ENCODE assay signal across 7 mouse cellular contexts in the genomic region with DNA sequence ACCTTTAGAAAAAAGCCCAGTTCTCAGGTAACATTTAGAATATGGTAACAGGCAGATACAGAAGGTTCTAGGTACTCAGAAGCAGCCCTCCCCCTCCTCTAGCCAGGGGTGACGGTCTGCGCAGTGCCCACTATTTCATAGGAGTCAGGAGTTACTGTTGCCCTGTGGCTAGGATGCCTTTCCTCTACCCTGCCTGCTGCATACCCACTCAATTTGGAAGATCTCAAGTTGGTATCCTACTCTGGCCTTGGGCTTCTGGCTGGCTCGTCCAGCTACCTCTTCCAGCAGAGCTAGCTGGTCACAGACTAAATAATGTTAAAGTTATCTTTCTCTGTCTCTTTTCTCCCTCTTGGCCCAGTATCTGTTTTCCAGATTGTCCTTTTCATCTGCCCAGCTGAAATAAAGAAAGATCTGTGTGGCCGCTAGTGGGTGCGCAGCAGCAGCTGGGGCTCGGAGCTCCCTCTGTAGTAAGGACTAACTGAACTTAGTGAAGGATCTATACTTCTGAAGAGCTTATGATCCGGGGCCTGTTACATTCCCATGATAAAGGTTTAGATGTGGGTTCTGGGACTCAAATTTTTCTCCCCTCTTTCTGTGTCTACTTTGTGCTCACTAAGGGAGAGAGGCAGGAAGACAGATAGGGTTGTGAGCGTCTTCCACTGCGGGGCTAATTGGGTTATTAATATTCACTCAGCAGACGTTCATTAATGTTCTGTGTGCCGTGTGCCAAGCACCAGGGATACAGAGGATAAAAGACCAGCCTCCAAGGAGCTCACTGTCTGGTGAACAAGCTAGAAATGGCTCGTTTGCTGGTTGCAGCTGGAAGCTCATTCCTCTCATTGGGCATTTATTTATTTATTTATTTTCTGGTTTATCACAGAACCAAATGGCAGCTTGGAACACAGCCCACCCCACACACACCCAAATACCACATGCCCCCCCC. TPM values are rescaled to one million over a fixed set of nuclear protein-coding genes. Genes with fewer than 3 reads are reported as not detected.
A peak's percentile ranks its signal among the peaks of the same experiment; 100 is the strongest.
DNase-seq lines count a peak whose midpoint lies in the region; ATAC-seq and TF ChIP-seq lines count a peak whose summit lies in the region.

No protein-coding gene starts in this region.

- peak overlapping the region; percentile 100 for H3K9ac ChIP-seq in embryonic facial prominence, embryonic 13.5 days
- H3K9ac ChIP-seq in heart, embryonic 16.5 days (ENCODE audit: low read length) = peak overlapping the region; percentile 95
- peak overlapping the region; percentile 100 for H3K9ac ChIP-seq in midbrain, embryonic 11.5 days (ENCODE audit: low read length)

- TF ChIP-seq CTCF in lung, adult 2 months (IDR thresholded peaks at IDR 0.05; ENCODE audit: insufficient read depth, low read length) = 0 out of 2 replicates have a peak, but pooled peaks have one; percentile 7

- peaks cover 48% of the 10 kb centered on the region for H3K36me3 ChIP-seq in embryonic facial prominence, embryonic 13.5 days
- H3K36me3 ChIP-seq in heart, embryonic 16.5 days (ENCODE audit: control insufficient read depth, insufficient read depth) = peaks cover 25% of the 10 kb centered on the region
- peaks cover 10% of the 10 kb centered on the region for H3K36me3 ChIP-seq in midbrain, embryonic 11.5 days (ENCODE audit: control insufficient read depth, insufficient read depth, low read length)

- DNase-seq in lung, adult 2 months = no peak
- DNase-seq in lung, postnatal 36 days = no peak
- DNase-seq in midbrain, embryonic 11.5 days (ENCODE audit: low spot score, missing footprints) = no peak
- no peak for DNase-seq in adrenal gland, adult 8-10 months

- WGBS in lung, adult 2 months = 29% methylated on average over 12 of the region's 12 CpGs
- 33% methylated on average over 12 of the region's 12 CpGs for WGBS in embryonic facial prominence, embryonic 13.5 days
- 23% methylated on average over 12 of the region's 12 CpGs for WGBS in heart, embryonic 16.5 days
- WGBS in midbrain, embryonic 11.5 days = 64% methylated on average over 12 of the region's 12 CpGs

- peak overlapping the region; percentile 99 for H3K27ac ChIP-seq in embryonic facial prominence, embryonic 13.5 days
- peak overlapping the region; percentile 97 for H3K27ac ChIP-seq in heart, embryonic 16.5 days (ENCODE audit: low read length)
- peak overlapping the region; percentile 57 for H3K27ac ChIP-seq in midbrain, embryonic 11.5 days (ENCODE audit: low read depth, low read length)

- peak overlapping the region; percentile 90 for H3K4me2 ChIP-seq in embryonic facial prominence, embryonic 13.5 days
- H3K4me2 ChIP-seq in heart, embryonic 16.5 days (ENCODE audit: low read depth, low read length) = peak overlapping the region; percentile 90
- H3K4me2 ChIP-seq in midbrain, embryonic 11.5 days = peak overlapping the region; percentile 87

- H3K4me3 ChIP-seq in lung, adult 2 months (replicated peaks; ENCODE audit: extremely low read depth, low read depth, low read length) = peak overlapping the region; percentile 36
- H3K4me3 ChIP-seq in embryonic facial prominence, embryonic 13.5 days = peak overlapping the region; percentile 98
- H3K4me3 ChIP-seq in heart, embryonic 16.5 days (ENCODE audit: low read length) = peak overlapping the region; percentile 70
- peak overlapping the region; percentile 99 for H3K4me3 ChIP-seq in midbrain, embryonic 11.5 days (ENCODE audit: low read depth, low read length)

- H3K9me3 ChIP-seq in embryonic facial prominence, embryonic 13.5 days = no peaks in the 10 kb centered on the region
- no peaks in the 10 kb centered on the region for H3K9me3 ChIP-seq in heart, embryonic 16.5 days (replicated peaks; ENCODE audit: control insufficient read depth, low read length)
- H3K9me3 ChIP-seq in midbrain, embryonic 11.5 days (ENCODE audit: control insufficient read depth, low read length) = no peaks in the 10 kb centered on the region

- ATAC-seq in embryonic facial prominence, embryonic 13.5 days (ENCODE audit: insufficient number of reproducible peaks, insufficient read depth, low FRiP score, low TSS enrichment, low read depth) = no peak
- ATAC-seq in heart, embryonic 16.5 days (replicated peaks; ENCODE audit: extremely low read depth, insufficient read depth, low FRiP score) = no peak
- ATAC-seq in midbrain, embryonic 11.5 days (ENCODE audit: low FRiP score) = no peak
- ATAC-seq in activated CD4-positive, CD25-positive, alpha-beta regulatory T cell, adult 4 months = no peak

- H3K27me3 ChIP-seq in embryonic facial prominence, embryonic 13.5 days = no peaks in the 10 kb centered on the region
- H3K27me3 ChIP-seq in heart, embryonic 16.5 days (ENCODE audit: control insufficient read depth, insufficient read depth, low read length) = no peaks in the 10 kb centered on the region
- no peaks in the 10 kb centered on the region for H3K27me3 ChIP-seq in midbrain, embryonic 11.5 days (ENCODE audit: control insufficient read depth, insufficient read depth, low read length)

- H3K4me1 ChIP-seq in lung, adult 2 months (ENCODE audit: control insufficient read depth, insufficient read depth, low read length) = peaks cover 20% of the 10 kb centered on the region
- peaks cover 43% of the 10 kb centered on the region for H3K4me1 ChIP-seq in embryonic facial prominence, embryonic 13.5 days
- H3K4me1 ChIP-seq in heart, embryonic 16.5 days (ENCODE audit: control insufficient read depth, insufficient read depth, low read length) = peaks cover 36% of the 10 kb centered on the region
- H3K4me1 ChIP-seq in midbrain, embryonic 11.5 days (ENCODE audit: control insufficient read depth, insufficient read depth, low read length) = peaks cover 28% of the 10 kb centered on the region

- no peak for TF ChIP-seq POLR2A in lung, adult 2 months (IDR thresholded peaks at IDR 0.05; ENCODE audit: borderline replicate concordance, extremely low read depth, low read depth, low read length)

RNA-seq across cellular contexts. Expression of a gene that starts 2.5 kb away (rescaled TPM):
- 98.5 and 165 TPM in 2 replicates for polyA plus RNA-seq in lung, adult 2 months (2012; rRNA removed)
- 659 and 711 TPM in 2 replicates for polyA plus RNA-seq in embryonic facial prominence, embryonic 13.5 days (2015; fragmentation: Nextera tagmentation; extraction: Ambion mirVana)
- polyA plus RNA-seq in heart, embryonic 16.5 days (2015; fragmentation: Nextera tagmentation; extraction: Ambion mirVana) = 428 and 482 TPM in 2 replicates
- 812 and 869 TPM in 2 replicates for polyA plus RNA-seq in midbrain, embryonic 11.5 days (2014; fragmentation: Nextera tagmentation; extraction: Ambion mirVana)
- polyA plus RNA-seq in activated CD4-positive, CD25-positive, alpha-beta regulatory T cell, adult 4 months (2017; shearing (Covaris generic)) = 1 to 10 TPM; 1.2 to 1.3 TPM
- 100 to 1,000 TPM; 380 to 518 (median 475) TPM for total RNA-seq in adrenal gland, adult 8-10 months (2022)

Comparison
In these comparisons a context has a peak if more than half of its experiments do, and no peak if none do; other contexts are left out.
1. H3K4me3 ChIP-seq: peak in every context shown above with its lines; median percentile 99 in midbrain, embryonic 11.5 days; 98 in embryonic facial prominence, embryonic 13.5 days; 70 in heart, embryonic 16.5 days; 36 in lung, adult 2 months.
2. RNA of a gene that starts 2.5 kb away (polyA plus RNA-seq): 812 to 869 TPM in midbrain, embryonic 11.5 days, 659 to 711 TPM in embryonic facial prominence, embryonic 13.5 days, 428 to 482 TPM in heart, embryonic 16.5 days and 98.5 to 165 TPM in lung, adult 2 months; 1.2 to 1.3 TPM in activated CD4-positive, CD25-positive, alpha-beta regulatory T cell, adult 4 months; every median in the first group is over 10 times any median in the second.
3. Peak in every context shown above with its lines, with median percentiles within 50 percentile points of each other: H3K27ac ChIP-seq, H3K4me2 ChIP-seq and H3K9ac ChIP-seq.